Mouse (Mus musculus) midbrain, embryonic 14.5 days (tissue): ENCODE data around the gene H1foo. TPM values are rescaled to one million over a fixed set of nuclear protein-coding genes. Genes with fewer than 3 reads are reported as not detected.
A peak's percentile ranks its signal among the peaks of the same experiment; 100 is the strongest.

ENCODE experiments used
- ATAC-seq: fragments of 200-750 bp; cut with Nextera tagmentation; 2 replicates; pipeline ENCODE4 v1.8.0; 2017; ENCODE audit warnings: moderate number of reproducible peaks, moderate library complexity; ENCODE audit not compliant: low FRiP score, low TSS enrichment
- DNase-seq: peaks from one replicate; pipeline ENCODE4 v3.0.0-alpha.2; 2015
- H3K27ac ChIP-seq: fragments of 300-500 bp; sonication (generic); replicated peaks from 2 replicates; pipeline ENCODE4 v1.5.1; 2014; ENCODE audit warnings: mild to moderate bottlenecking, low read depth, low read length, moderate library complexity
- H3K27me3 ChIP-seq: fragments of 300-500 bp; sonication (generic); 2 replicates; pipeline ENCODE4 v1.6.1; 2014; ENCODE audit warnings: low read length, control low read depth, mixed read lengths; ENCODE audit not compliant: control insufficient read depth, insufficient read depth
- H3K36me3 ChIP-seq: fragments of 300-500 bp; sonication (generic); 2 replicates; pipeline ENCODE4 v1.6.1; 2014; ENCODE audit warnings: low read length, control low read depth; ENCODE audit not compliant: control insufficient read depth, insufficient read depth
- H3K4me1 ChIP-seq: fragments of 300-500 bp; sonication (generic); 2 replicates; pipeline ENCODE4 v1.6.1; 2014; ENCODE audit warnings: mild to moderate bottlenecking, antibody characterized with exemption, low read length, control low read depth; ENCODE audit not compliant: control insufficient read depth, insufficient read depth
- H3K4me2 ChIP-seq: fragments of 300-500 bp; sonication (generic); 2 replicates; pipeline ENCODE4 v1.6.1; 2014; ENCODE audit warnings: mild to moderate bottlenecking, low read length, moderate library complexity
- H3K4me3 ChIP-seq: fragments of 300-500 bp; sonication (generic); replicated peaks from 2 replicates; pipeline ENCODE4 v1.5.1; 2014; ENCODE audit warnings: low read depth, low read length
- H3K9ac ChIP-seq: fragments of 300-500 bp; sonication (generic); replicated peaks from 2 replicates; pipeline ENCODE4 v1.6.1; 2014; ENCODE audit warnings: mild to moderate bottlenecking, low read length, moderate library complexity
- H3K9me3 ChIP-seq: fragments of 300-500 bp; sonication (generic); 2 replicates; pipeline ENCODE4 v1.6.1; 2016; ENCODE audit warnings: low read length, control low read depth, mixed read lengths; ENCODE audit not compliant: control insufficient read depth
- WGBS: fragments of 180-500 bp; shearing (Covaris S2); extraction: QIAGEN DNeasy Blood & Tissue Kit; methylation state at CpG from one replicate; pipeline ENCODE4 v1.1.7; 2014; 5-methylcytosine and 5-hydroxymethylcytosine counted together
- polyA plus RNA-seq: library from polyadenylated mRNA; unstranded; fragments of >200 nt; fragmentation: Nextera tagmentation; extraction: Ambion mirVana; gene quantifications from 2 replicates; pipeline ENCODE4 v1.2.1, GENCODE M21; 2014

H1foo gene
- polyA plus RNA-seq, 1 experiment from 2014 or later = not detected

GRCm38 (mm10) chr6:115932391-115932790 is 12.3 kb upstream of the H1foo start:
- no peak overlapping the region for H3K4me3 ChIP-seq
- H3K9ac ChIP-seq = no peak overlapping the region
- H3K36me3 ChIP-seq = no peaks in the 10 kb centered on the region
- no peak overlapping the region for H3K4me2 ChIP-seq
- no peaks in the 10 kb centered on the region for H3K27me3 ChIP-seq
- no peak overlapping the region for H3K27ac ChIP-seq
- no peaks in the 10 kb centered on the region for H3K9me3 ChIP-seq
- ATAC-seq (no peak), DNase-seq (no peak)
- 96% methylated on average over 3 of the region's 3 CpGs for WGBS
- no peaks in the 10 kb centered on the region; the same call in 1 of the 2 replicates for H3K4me1 ChIP-seq

GRCm38 (mm10) chr6:115935544-115935943 is 9.2 kb upstream of the H1foo start:
- Histone ChIP-seq H3K27ac (no peak overlapping the region), H3K9me3 (no peaks in the 10 kb centered on the region), H3K4me1 (no peaks in the 10 kb centered on the region; the same call in 1 of the 2 replicates), H3K4me2 (no peak overlapping the region), H3K36me3 (no peaks in the 10 kb centered on the region), H3K9ac (no peak overlapping the region), H3K27me3 (no peaks in the 10 kb centered on the region), H3K4me3 (no peak overlapping the region)
- ATAC-seq (no peak), DNase-seq (no peak)
- WGBS = 83% methylated on average over 8 of the region's 8 CpGs

- Histone ChIP-seq H3K27ac (no peak overlapping the region), H3K4me3 (no peak overlapping the region), H3K9me3 (no peaks in the 10 kb centered on the region), H3K36me3 (no peaks in the 10 kb centered on the region), H3K9ac (no peak overlapping the region), H3K27me3 (no peaks in the 10 kb centered on the region), H3K4me2 (no peak overlapping the region), H3K4me1 (no peaks in the 10 kb centered on the region)
- WGBS = 90% methylated on average over 2 of the region's 2 CpGs
- DNase-seq (no peak), ATAC-seq (no peak)
Observed at GRCm38 (mm10) chr6:115938011-115938410, 6.7 kb upstream of the H1foo start.

GRCm38 (mm10) chr6:115938798-115939197 is 5.9 kb upstream of the H1foo start:
- Histone ChIP-seq H3K4me3 (no peak overlapping the region), H3K9ac (no peak overlapping the region), H3K36me3 (no peaks in the 10 kb centered on the region), H3K4me2 (no peak overlapping the region), H3K27me3 (no peaks in the 10 kb centered on the region), H3K27ac (no peak overlapping the region), H3K4me1 (no peaks in the 10 kb centered on the region), H3K9me3 (no peaks in the 10 kb centered on the region)
- 67% methylated on average over 1 of the region's 1 CpGs for WGBS
- DNase-seq (no peak), ATAC-seq (no peak)

GRCm38 (mm10) chr6:115940603-115941002 is 4.1 kb upstream of the H1foo start:
- H3K9me3 ChIP-seq = no peaks in the 10 kb centered on the region
- DNase-seq = no peak
- H3K4me1 ChIP-seq = no peaks in the 10 kb centered on the region
- H3K27ac ChIP-seq = no peak overlapping the region
- ATAC-seq = no peak
- 83% methylated on average over 1 of the region's 1 CpGs for WGBS
- no peak overlapping the region for H3K9ac ChIP-seq
- no peaks in the 10 kb centered on the region for H3K36me3 ChIP-seq
- H3K27me3 ChIP-seq = no peaks in the 10 kb centered on the region
- no peak overlapping the region for H3K4me2 ChIP-seq
- no peak overlapping the region for H3K4me3 ChIP-seq

GRCm38 (mm10) chr6:115941128-115941527 is 3.6 kb upstream of the H1foo start:
- 26% methylated on average over 7 of the region's 12 CpGs for WGBS
- DNase-seq = no peak
- no peak for ATAC-seq

GRCm38 (mm10) chr6:115943498-115944427 is 975 bp upstream of the H1foo start:
- no peaks in the 10 kb centered on the region for H3K4me1 ChIP-seq
- no peaks in the 10 kb centered on the region for H3K36me3 ChIP-seq
- 82% methylated on average over 9 of the region's 9 CpGs for whole genome bisulfite sequencing
- ATAC-seq = no peak
- no peaks in the 10 kb centered on the region for H3K9me3 ChIP-seq
- no peaks in the 10 kb centered on the region for H3K27me3 ChIP-seq
- H3K9ac ChIP-seq = no peak overlapping the region
- H3K27ac ChIP-seq = no peak overlapping the region
- H3K4me2 ChIP-seq = no peak overlapping the region
- H3K4me3 ChIP-seq = no peak overlapping the region
- no peak for DNase-seq

More at GRCm38 (mm10) chr6:115941128-115941527, 3.6 kb upstream of the H1foo start:
- no peak overlapping the region for H3K4me2 ChIP-seq
- H3K9ac ChIP-seq = no peak overlapping the region
- no peaks in the 10 kb centered on the region for H3K9me3 ChIP-seq
- H3K4me3 ChIP-seq = no peak overlapping the region
- no peaks in the 10 kb centered on the region for H3K4me1 ChIP-seq
- H3K27ac ChIP-seq = no peak overlapping the region
- no peaks in the 10 kb centered on the region for H3K27me3 ChIP-seq
- no peaks in the 10 kb centered on the region for H3K36me3 ChIP-seq

GRCm38 (mm10) chr6:115945633-115946032 is 895 bp downstream of the H1foo start:
- no peak for DNase-seq
- WGBS = 87% methylated on average over 8 of the region's 8 CpGs
- no peak overlapping the region for H3K4me3 ChIP-seq
- H3K27me3 ChIP-seq = no peaks in the 10 kb centered on the region
- no peak overlapping the region for H3K27ac ChIP-seq
- no peak for ATAC-seq
- H3K9ac ChIP-seq = no peak overlapping the region
- H3K36me3 ChIP-seq = no peaks in the 10 kb centered on the region
- H3K9me3 ChIP-seq = no peaks in the 10 kb centered on the region
- no peaks in the 10 kb centered on the region for H3K4me1 ChIP-seq
- no peak overlapping the region for H3K4me2 ChIP-seq

GRCm38 (mm10) chr6:115946389-115946788 is 1.7 kb downstream of the H1foo start:
- peak; percentile 43 for DNase-seq
- Histone ChIP-seq H3K27ac (0 out of 2 replicates have a peak overlapping the region, but pooled peaks have one; percentile 8), H3K27me3 (no peaks in the 10 kb centered on the region), H3K4me1 (no peaks in the 10 kb centered on the region), H3K9me3 (no peaks in the 10 kb centered on the region), H3K4me2 (no peak overlapping the region), H3K4me3 (no peak overlapping the region), H3K9ac (no peak overlapping the region), H3K36me3 (no peaks in the 10 kb centered on the region)
- ATAC-seq = no peak
- 51% methylated on average over 6 of the region's 6 CpGs for WGBS
